Mouse (Mus musculus) midbrain, postnatal 0 days (tissue): ENCODE measurements around the gene Tomm20. TPM values are rescaled to one million over a fixed set of nuclear protein-coding genes. Genes with fewer than 3 reads are reported as not detected.
"Not testable (repeated sequence)": the region's sequence is repeated elsewhere in the genome, so short reads cannot be mapped to it uniquely, and the experiment has no call there.

Experiments
- ATAC-seq: fragments of 200-750 bp; cut with Nextera tagmentation; 2 replicates; pipeline ENCODE4 v1.8.0; 2017; ENCODE audit warnings: moderate number of reproducible peaks, mild to moderate bottlenecking, moderate TSS enrichment, moderate library complexity; ENCODE audit not compliant: low FRiP score
- DNase-seq: peaks from one replicate; pipeline ENCODE4 v3.0.0-alpha.2; 2015; ENCODE audit warnings: low spot score
- H3K27ac ChIP-seq: fragments of 300-500 bp; sonication (generic); 2 replicates; pipeline ENCODE4 v1.5.1; 2014; ENCODE audit warnings: low read depth, mild to moderate bottlenecking, low read length, mixed read lengths
- H3K27me3 ChIP-seq: fragments of 300-500 bp; sonication (generic); 2 replicates; pipeline ENCODE4 v1.6.1; 2014; ENCODE audit warnings: low read length, control low read depth, mixed read lengths; ENCODE audit not compliant: insufficient read depth
- H3K36me3 ChIP-seq: fragments of 300-500 bp; sonication (generic); 2 replicates; pipeline ENCODE4 v1.6.1; 2014; ENCODE audit warnings: low read length, control low read depth, mixed read lengths; ENCODE audit not compliant: insufficient read depth
- H3K4me1 ChIP-seq: fragments of 300-500 bp; sonication (generic); 2 replicates; pipeline ENCODE4 v1.6.1; 2014; ENCODE audit warnings: mild to moderate bottlenecking, control low read depth, antibody characterized with exemption, low read length, mixed read lengths; ENCODE audit not compliant: insufficient read depth
- H3K4me2 ChIP-seq: fragments of 300-500 bp; sonication (generic); 2 replicates; pipeline ENCODE4 v1.6.1; 2014; ENCODE audit warnings: low read depth, mild to moderate bottlenecking, low read length, mixed read lengths; ENCODE audit not compliant: poor library complexity, severe bottlenecking
- H3K4me3 ChIP-seq: fragments of 300-500 bp; sonication (generic); 2 replicates; pipeline ENCODE4 v1.5.1; 2014; ENCODE audit warnings: low read depth, mild to moderate bottlenecking, low read length, moderate library complexity
- H3K9ac ChIP-seq: fragments of 300-500 bp; sonication (generic); replicated peaks from 2 replicates; pipeline ENCODE4 v1.6.1; 2014; ENCODE audit warnings: mild to moderate bottlenecking, low read length, moderate library complexity, mixed read lengths; ENCODE audit not compliant: poor library complexity, severe bottlenecking
- H3K9me3 ChIP-seq: fragments of 300-500 bp; sonication (generic); 2 replicates; pipeline ENCODE4 v1.6.1; 2016; ENCODE audit warnings: low read length, control low read depth
- CTCF ChIP-seq: IDR thresholded peaks from 2 replicates; pipeline ENCODE4 v1.5.1; 2016; ENCODE audit warnings: antibody characterized with exemption, mild to moderate bottlenecking
- WGBS: fragments of 180-500 bp; shearing (Covaris S2); extraction: QIAGEN DNeasy Blood & Tissue Kit; methylation state at CpG from one replicate; pipeline ENCODE4 v1.1.7; 2014; 5-methylcytosine and 5-hydroxymethylcytosine counted together
- polyA plus RNA-seq: library from polyadenylated mRNA; unstranded; fragments of >200 nt; fragmentation: Nextera tagmentation; extraction: Ambion mirVana; gene quantifications from 2 replicates; pipeline ENCODE4 v1.2.1, GENCODE M21; 2015
- total RNA-seq: library from RNA; depleted of rRNA; stranded (reverse); fragments of >200 nt; gene quantifications from 2 replicates; pipeline ENCODE4 v1.2.3, GENCODE M21; 2014

Gene Tomm20
- total and polyA plus RNA-seq, 2 experiments from 2014 or later: 149 to 236 TPM

GRCm38 (mm10) chr8:126979091-126979920 lies 33.7 kb upstream of the Tomm20 start:
- H3K36me3 ChIP-seq: no peaks in the 10 kb centered on the region
- 27% methylated on average over 27 of the region's 27 CpGs for WGBS
- peak overlapping the region; percentile 18; the same call in 1 of the 2 replicates for H3K4me3 ChIP-seq
- ATAC-seq: no peak
- no peaks in the 10 kb centered on the region for H3K4me1 ChIP-seq
- no peak for DNase-seq
- H3K9ac ChIP-seq: no peak overlapping the region
- TF ChIP-seq CTCF: no peak
- peaks cover 9% of the 10 kb centered on the region for H3K27me3 ChIP-seq
- H3K4me2 ChIP-seq: peak overlapping the region; percentile 19
- H3K9me3 ChIP-seq: no peaks in the 10 kb centered on the region
- H3K27ac ChIP-seq: no peak overlapping the region

DNA sequence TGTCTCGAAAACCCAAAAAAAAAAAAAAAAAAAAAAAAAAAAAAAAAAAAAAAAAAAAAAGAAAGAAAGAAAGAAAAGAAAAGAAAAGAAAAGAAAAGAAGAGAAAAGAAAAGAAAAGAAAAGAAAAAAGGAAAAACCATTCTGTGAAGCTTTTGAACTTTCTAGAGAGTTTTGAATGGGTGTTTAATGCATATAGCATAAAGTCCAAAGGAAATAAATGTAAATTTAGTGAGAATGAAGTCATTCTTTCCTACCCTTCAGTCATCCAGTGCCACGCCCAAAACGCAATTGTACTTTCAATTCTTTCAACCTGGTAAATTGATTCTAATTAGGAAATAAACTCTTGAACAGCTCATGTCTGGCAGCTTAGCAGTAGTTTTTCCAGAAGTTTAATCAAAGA lies 32.9 kb upstream of the Tomm20 start:
- H3K9ac ChIP-seq, H3K27me3 ChIP-seq, H3K36me3 ChIP-seq, ATAC-seq, H3K27ac ChIP-seq, DNase-seq, H3K4me2 ChIP-seq, H3K4me1 ChIP-seq, H3K9me3 ChIP-seq: not testable (repeated sequence)
- H3K4me3 ChIP-seq: peak overlapping the region; percentile 18; the same call in 1 of the 2 replicates
- WGBS: 54% methylated on average over 2 of the region's 3 CpGs

DNA sequence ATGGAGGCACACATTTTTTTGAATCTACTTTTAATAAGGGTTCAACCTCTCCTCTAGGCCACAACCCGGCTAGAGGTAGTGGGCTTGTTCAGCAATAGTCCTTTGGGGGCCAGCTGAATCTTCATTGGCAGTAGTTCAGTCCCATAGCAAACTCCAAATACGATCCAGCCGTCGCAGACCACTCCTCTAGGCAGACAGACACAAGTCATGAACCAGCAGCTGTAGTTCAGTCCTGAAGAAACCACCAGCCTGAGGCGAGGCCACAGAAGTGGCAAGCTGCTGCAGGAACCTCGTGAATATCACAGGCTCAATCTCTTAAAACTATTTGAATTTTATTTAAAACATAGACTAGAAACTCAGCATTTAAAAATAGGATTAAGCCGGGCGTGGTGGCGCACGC lies 32.4 kb upstream of the Tomm20 start:
- no peaks in the 10 kb centered on the region for H3K9me3 ChIP-seq
- H3K27ac ChIP-seq: no peak overlapping the region
- no peak overlapping the region for H3K4me3 ChIP-seq
- no peaks in the 10 kb centered on the region for H3K4me1 ChIP-seq
- no peak overlapping the region for H3K4me2 ChIP-seq
- ATAC-seq (no peak), DNase-seq (no peak)
- TF ChIP-seq CTCF: no peak
- H3K36me3 ChIP-seq: no peaks in the 10 kb centered on the region
- peaks cover 9% of the 10 kb centered on the region for H3K27me3 ChIP-seq
- no peak overlapping the region for H3K9ac ChIP-seq
- 80% methylated on average over 10 of the region's 10 CpGs for WGBS

GRCm38 (mm10) chr8:126976608-126977348 lies 31.1 kb upstream of the Tomm20 start:
- Histone ChIP-seq H3K9ac (no peak overlapping the region), H3K36me3 (no peaks in the 10 kb centered on the region), H3K4me3 (no peak overlapping the region), H3K9me3 (no peaks in the 10 kb centered on the region), H3K4me2 (no peak overlapping the region), H3K27me3 (peaks cover 9% of the 10 kb centered on the region), H3K27ac (no peak overlapping the region), H3K4me1 (no peaks in the 10 kb centered on the region)
- 60% methylated on average over 8 of the region's 8 CpGs for WGBS
- ATAC-seq (no peak), DNase-seq (no peak)
- no peak for TF ChIP-seq CTCF

- ATAC-seq (no peak), DNase-seq (peak; percentile 84)
- H3K4me2 ChIP-seq: no peak overlapping the region
- H3K9ac ChIP-seq: no peak overlapping the region
- H3K4me1 ChIP-seq: no peaks in the 10 kb centered on the region
- no peaks in the 10 kb centered on the region for H3K9me3 ChIP-seq
- H3K36me3 ChIP-seq: no peaks in the 10 kb centered on the region
- H3K27ac ChIP-seq: no peak overlapping the region
- TF ChIP-seq CTCF: peak; percentile 88
- peaks cover 9% of the 10 kb centered on the region for H3K27me3 ChIP-seq
- 12% methylated on average over 1 of the region's 1 CpGs for WGBS
- H3K4me3 ChIP-seq: no peak overlapping the region
Observed at GRCm38 (mm10) chr8:126975706-126976105, 30.1 kb upstream of the Tomm20 start.

GRCm38 (mm10) chr8:126974511-126974910 lies 28.9 kb upstream of the Tomm20 start:
- Histone ChIP-seq H3K27ac (no peak overlapping the region), H3K4me1 (0 out of 2 replicates have a peak, but pooled peaks cover 4% of the 10 kb centered on the region), H3K4me2 (no peak overlapping the region), H3K27me3 (peaks cover 9% of the 10 kb centered on the region), H3K9ac (no peak overlapping the region), H3K36me3 (no peaks in the 10 kb centered on the region), H3K9me3 (no peaks in the 10 kb centered on the region), H3K4me3 (no peak overlapping the region)
- TF ChIP-seq CTCF: no peak
- 84% methylated on average over 4 of the region's 4 CpGs for WGBS
- DNase-seq (no peak), ATAC-seq (no peak)
